Mouse (Mus musculus) liver, embryonic 14.5 days (tissue): ENCODE measurements around the gene Smok3b. TPM values are rescaled to one million over a fixed set of nuclear protein-coding genes. Genes with fewer than 3 reads are reported as not detected.

Experiments used
- ATAC-seq: fragments of 200-750 bp; cut with Nextera tagmentation; 2 replicates; pipeline ENCODE4 v1.8.0; 2017; ENCODE audit warnings: moderate number of reproducible peaks, mild to moderate bottlenecking, moderate library complexity; ENCODE audit not compliant: insufficient read depth
- DNase-seq, 3 experiments: peaks; one replicate each; pipeline ENCODE4 v3.0.0-alpha.2; 2012 to 2013; ENCODE audit warnings: low read depth in 3 of 3, low spot score in 3 of 3
- H3K27ac ChIP-seq: fragments of 300-500 bp; sonication (generic); 2 replicates; pipeline ENCODE4 v1.5.1; 2014; ENCODE audit warnings: moderate library complexity, mild to moderate bottlenecking, control low read depth, inconsistent platforms
- H3K27me3 ChIP-seq: fragments of 300-500 bp; sonication (generic); 2 replicates; pipeline ENCODE4 v1.6.1; 2014; ENCODE audit warnings: mild to moderate bottlenecking, low read length, moderate library complexity; ENCODE audit not compliant: control insufficient read depth, insufficient read depth
- H3K36me3 ChIP-seq: fragments of 300-500 bp; sonication (generic); replicated peaks from 2 replicates; pipeline ENCODE4 v1.6.1; 2014; ENCODE audit warnings: low read depth; ENCODE audit not compliant: control insufficient read depth, insufficient read depth
- H3K4me1 ChIP-seq, 2 experiments: fragments of 200-500 bp in 1 of 2; fragments of 300-500 bp in 1 of 2; sonication (generic) in 1 of 2; replicated peaks; 2 replicates each; pipeline ENCODE4 v1.6.1; 2012 to 2014; ENCODE audit warnings: antibody characterized with exemption in 1 of 2, inconsistent platforms in 1 of 2, low read length in 1 of 2; ENCODE audit not compliant: control insufficient read depth in 2 of 2, insufficient read depth in 2 of 2
- H3K4me2 ChIP-seq: fragments of 300-500 bp; sonication (generic); 2 replicates; pipeline ENCODE4 v1.6.1; 2014; ENCODE audit warnings: low read depth, mild to moderate bottlenecking, control low read depth, moderate library complexity
- H3K4me3 ChIP-seq, 2 experiments: fragments of 200-500 bp in 1 of 2; fragments of 300-500 bp in 1 of 2; sonication (generic) in 1 of 2; 2 replicates each; pipeline ENCODE4 v1.5.1; 2012 to 2014; ENCODE audit warnings: low read depth in 2 of 2, low read length in 2 of 2, mild to moderate bottlenecking in 2 of 2, control low read depth in 1 of 2, inconsistent platforms in 1 of 2, moderate library complexity in 1 of 2; ENCODE audit not compliant: insufficient read depth in 1 of 2
- H3K9ac ChIP-seq: fragments of 300-500 bp; sonication (generic); replicated peaks from 2 replicates; pipeline ENCODE4 v1.6.1; 2014; ENCODE audit warnings: mild to moderate bottlenecking, control low read depth, moderate library complexity
- H3K9me3 ChIP-seq: fragments of 300-500 bp; sonication (generic); 2 replicates; pipeline ENCODE4 v1.6.1; 2016; ENCODE audit warnings: low read length, mixed read lengths; ENCODE audit not compliant: control insufficient read depth
- CTCF ChIP-seq: IDR thresholded peaks from 2 replicates; pipeline ENCODE4 v1.5.1; 2016; ENCODE audit warnings: antibody characterized with exemption, low read depth, control low read depth
- EP300 ChIP-seq: IDR thresholded peaks from 2 replicates; pipeline ENCODE4 v1.6.1; 2016; ENCODE audit warnings: antibody characterized with exemption, low read depth
- WGBS: fragments of 180-500 bp; shearing (Covaris S2); extraction: QIAGEN DNeasy Blood & Tissue Kit; methylation state at CpG from one replicate; pipeline ENCODE4 v1.1.7; 2014; ENCODE audit not compliant: insufficient replicate concordance; 5-methylcytosine and 5-hydroxymethylcytosine counted together
- polyA plus RNA-seq, 2 experiments: library from polyadenylated mRNA; depleted of rRNA in 1 of 2; stranded (reverse) in 1 of 2; unstranded in 1 of 2; fragments of >200 nt; fragmentation: Nextera tagmentation in 1 of 2; extraction: Ambion mirVana in 1 of 2; gene quantifications; 2 replicates each; pipeline versions ENCODE4 v1.2.1 to v1.2.3; 2012 to 2014

Smok3b gene
- polyA plus RNA-seq, 2 experiments = not detected

- no peaks in the 10 kb centered on the region for H3K9me3 ChIP-seq
- no peak overlapping the region for H3K4me3 ChIP-seq
- no peaks in the 10 kb centered on the region for H3K36me3 ChIP-seq
- WGBS = 28% methylated on average over 1 of the region's 1 CpGs
- H3K9ac ChIP-seq = no peak overlapping the region
- TF ChIP-seq EP300 (no peak), CTCF (no peak)
- DNase-seq (no peak), ATAC-seq (no peak)
- H3K4me2 ChIP-seq = no peak overlapping the region
- H3K27ac ChIP-seq = no peak overlapping the region
- H3K4me1 ChIP-seq = peaks cover 0 to 3% of the 10 kb centered on the region in 2 experiments; a peak in 1 of 4 replicates
- H3K27me3 ChIP-seq = no peaks in the 10 kb centered on the region
These were observed 43.9 kb upstream of the Smok3b start for GRCm38 (mm10) chr5:137977291-137977690.

- TF ChIP-seq CTCF = no peak
- TF ChIP-seq EP300 = no peak
These were observed 42.1 kb upstream of the Smok3b start for GRCm38 (mm10) chr5:137979081-137979480.

DNA sequence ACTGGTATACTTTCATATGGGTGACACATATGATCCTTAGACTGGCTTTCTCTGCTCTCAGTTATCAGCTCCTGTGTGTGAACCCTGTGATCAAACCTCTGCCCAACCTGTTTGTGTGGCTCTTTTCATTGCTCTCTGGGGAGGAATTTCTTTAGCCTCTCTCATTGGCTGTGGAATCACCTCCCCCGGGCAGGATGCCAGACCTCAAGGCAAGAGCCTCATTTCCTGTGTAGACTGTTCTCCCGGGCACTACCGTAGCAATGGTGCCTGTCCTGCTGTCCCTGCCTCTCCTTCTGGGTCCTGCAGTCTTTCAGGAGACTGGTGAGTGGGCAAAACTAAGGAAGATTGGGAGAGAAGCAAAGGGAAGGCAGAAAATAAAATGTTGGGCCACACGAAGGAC is 39.9 kb upstream of the Smok3b start, which contains the start of gene Azgp1:
Azgp1 (plus strand) TSS at position 221 of the 400 bp plus-strand sequence.
- Histone ChIP-seq H3K4me3 (no peak within 1 kb of the TSS), H3K9ac (no peak within 1 kb of the TSS), H3K27me3 (no peaks in the 10 kb centered on the region), H3K4me2 (no peak within 1 kb of the TSS), H3K36me3 (no peaks in the 10 kb centered on the region), H3K4me1 (no peaks in the 10 kb centered on the region; a peak in 1 of 4 replicates), H3K9me3 (no peaks in the 10 kb centered on the region), H3K27ac (no peak within 1 kb of the TSS)
- 43% methylated on average over 4 of the region's 4 CpGs for WGBS
- no peak for DNase-seq
- ATAC-seq = no peak
- TF ChIP-seq EP300 (no peak), CTCF (no peak)

More at GRCm38 (mm10) chr5:137979081-137979480, 42.1 kb upstream of the Smok3b start:
- ATAC-seq = no peak
- Histone ChIP-seq H3K27ac (no peak overlapping the region), H3K4me3 (no peak overlapping the region), H3K36me3 (no peaks in the 10 kb centered on the region), H3K9ac (no peak overlapping the region), H3K9me3 (no peaks in the 10 kb centered on the region), H3K27me3 (no peaks in the 10 kb centered on the region), H3K4me2 (no peak overlapping the region), H3K4me1 (peaks cover 0 to 3% of the 10 kb centered on the region in 2 experiments; a peak in 1 of 4 replicates)
- no peak for DNase-seq
- WGBS = 63% methylated on average over 2 of the region's 2 CpGs

DNA sequence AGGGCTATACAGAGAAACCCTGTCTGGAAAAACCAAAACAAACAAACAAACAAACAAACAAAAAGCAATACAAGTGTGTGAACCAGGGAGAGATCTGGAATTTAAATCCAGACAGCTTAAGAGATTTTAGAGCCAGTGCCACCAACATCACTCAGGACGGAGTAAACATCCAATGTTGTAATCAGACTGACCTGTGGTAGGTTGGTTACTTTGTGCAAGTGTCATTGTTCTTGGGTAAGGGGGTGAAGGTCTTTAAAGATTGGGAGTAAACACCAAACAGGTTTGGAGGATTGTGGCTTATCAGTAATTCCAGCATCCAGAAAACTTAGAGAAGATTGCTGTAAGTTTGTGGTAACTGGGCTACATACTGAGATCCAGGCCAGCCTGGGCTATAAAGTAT is 34.9 kb upstream of the Smok3b start:
- no peak for DNase-seq
- H3K27ac ChIP-seq = no peak overlapping the region
- 36% methylated on average over 1 of the region's 1 CpGs for WGBS
- H3K4me2 ChIP-seq = no peak overlapping the region
- H3K4me3 ChIP-seq = no peak overlapping the region
- no peak for ATAC-seq
- no peaks in the 10 kb centered on the region for H3K9me3 ChIP-seq
- TF ChIP-seq CTCF = no peak
- TF ChIP-seq EP300 = no peak
- no peaks in the 10 kb centered on the region for H3K4me1 ChIP-seq
- no peaks in the 10 kb centered on the region for H3K36me3 ChIP-seq
- no peaks in the 10 kb centered on the region for H3K27me3 ChIP-seq
- no peak overlapping the region for H3K9ac ChIP-seq

GRCm38 (mm10) chr5:138009437-138009836 is 11.8 kb upstream of the Smok3b start:
- Histone ChIP-seq H3K27ac (no peak overlapping the region), H3K9ac (no peak overlapping the region), H3K9me3 (no peaks in the 10 kb centered on the region), H3K4me2 (no peak overlapping the region), H3K4me1 (peaks cover 0 to 4% of the 10 kb centered on the region in 2 experiments; a peak in 1 of 4 replicates), H3K4me3 (no peak overlapping the region), H3K27me3 (no peaks in the 10 kb centered on the region), H3K36me3 (no peaks in the 10 kb centered on the region)
- TF ChIP-seq EP300 (no peak), CTCF (no peak)
- DNase-seq = no peak
- 64% methylated on average over 5 of the region's 5 CpGs for WGBS
- no peak for ATAC-seq
